ENCODE assay signal across 8 mouse cellular contexts in genomic region chrX:48453736-48454494, GRCm38 (mm10). TPM values are rescaled to one million over a fixed set of nuclear protein-coding genes. Genes with fewer than 3 reads are reported as not detected.
DNase-seq lines count a peak whose midpoint lies in the region; ATAC-seq and TF ChIP-seq lines count a peak whose summit lies in the region.

No protein-coding gene starts in this region.

- peak overlapping the region; percentile 72 for H3K9ac ChIP-seq in embryonic facial prominence, embryonic 13.5 days
- peak overlapping the region; percentile 79 for H3K9ac ChIP-seq in heart, embryonic 11.5 days (ENCODE audit: low read depth, low read length)
- peak overlapping the region; percentile 49 for H3K9ac ChIP-seq in lung, embryonic 15.5 days

- H3K9me3 ChIP-seq in embryonic facial prominence, embryonic 13.5 days, result no peaks in the 10 kb centered on the region
- no peaks in the 10 kb centered on the region for H3K9me3 ChIP-seq in heart, embryonic 11.5 days (replicated peaks; ENCODE audit: control insufficient read depth, low read length)
- no peaks in the 10 kb centered on the region for H3K9me3 ChIP-seq in lung, embryonic 15.5 days

- POLR2A ChIA-PET in Patski (lab: Charles Lee), result no interaction called here

- 26% methylated on average over 50 of the region's 91 CpGs for WGBS in embryonic facial prominence, embryonic 13.5 days
- WGBS in heart, embryonic 11.5 days (ENCODE audit: insufficient replicate concordance), result 11% methylated on average over 57 of the region's 91 CpGs
- WGBS in lung, embryonic 15.5 days, result 17% methylated on average over 77 of the region's 91 CpGs

- ATAC-seq in Patski, result peak; percentile 83
- peak; percentile 84 for ATAC-seq in embryonic facial prominence, embryonic 13.5 days (ENCODE audit: insufficient number of reproducible peaks, insufficient read depth, low FRiP score, low TSS enrichment, low read depth)
- ATAC-seq in heart, embryonic 11.5 days (replicated peaks; ENCODE audit: insufficient number of reproducible peaks, low FRiP score, low TSS enrichment), result peak; percentile 82
- ATAC-seq in lung, embryonic 15.5 days (ENCODE audit: borderline replicate concordance, extremely low read depth, low FRiP score, low TSS enrichment), result peak; percentile 92

- no peaks in the 10 kb centered on the region for H3K36me3 ChIP-seq in embryonic facial prominence, embryonic 13.5 days
- H3K36me3 ChIP-seq in heart, embryonic 11.5 days (ENCODE audit: control insufficient read depth, insufficient read depth, low read length), result no peaks in the 10 kb centered on the region
- no peaks in the 10 kb centered on the region for H3K36me3 ChIP-seq in lung, embryonic 15.5 days

- in situ Hi-C loops in Patski (cut with MboI; ENCODE audit: low pct_unique_long_range_greater_than_20kb), result no loop called here

- no peak for TF ChIP-seq CTCF in Patski (IDR thresholded peaks at IDR 0.05)

- no peaks in the 10 kb centered on the region for H3K27me3 ChIP-seq in Patski
- H3K27me3 ChIP-seq in embryonic facial prominence, embryonic 13.5 days, result peaks cover 17% of the 10 kb centered on the region
- H3K27me3 ChIP-seq in heart, embryonic 11.5 days (ENCODE audit: control insufficient read depth, insufficient read depth, low read length), result peaks cover 9% of the 10 kb centered on the region; the same call in 1 of the 2 replicates
- no peaks in the 10 kb centered on the region; the same call in 1 of the 2 replicates for H3K27me3 ChIP-seq in lung, embryonic 15.5 days

- H3K4me1 ChIP-seq in embryonic facial prominence, embryonic 13.5 days, result no peaks in the 10 kb centered on the region
- H3K4me1 ChIP-seq in heart, embryonic 11.5 days (ENCODE audit: control insufficient read depth, insufficient read depth, low read length), result peaks cover 13% of the 10 kb centered on the region
- peaks cover 6% of the 10 kb centered on the region; the same call in 1 of the 2 replicates for H3K4me1 ChIP-seq in lung, embryonic 15.5 days

- H3K4me3 ChIP-seq in embryonic facial prominence, embryonic 13.5 days, result peak overlapping the region; percentile 52
- peak overlapping the region; percentile 62 for H3K4me3 ChIP-seq in heart, embryonic 11.5 days (ENCODE audit: low read depth, low read length)
- peak overlapping the region; percentile 56 for H3K4me3 ChIP-seq in lung, embryonic 15.5 days

- CTCF ChIA-PET in Patski (lab: Charles Lee), result no interaction called here

- no peak overlapping the region for H3K27ac ChIP-seq in embryonic facial prominence, embryonic 13.5 days
- H3K27ac ChIP-seq in heart, embryonic 11.5 days (ENCODE audit: low read depth, low read length), result peak overlapping the region; percentile 86
- peak overlapping the region; percentile 73 for H3K27ac ChIP-seq in lung, embryonic 15.5 days

- DNase-seq in 3T3-L1 (ENCODE audit: low read depth, low spot score) (peak; percentile 78), Patski (ENCODE audit: low read depth, low spot score) (no peak)
- peak; percentile 58 for DNase-seq in kidney, adult 9 months
- peak; percentile 45 for DNase-seq in ovary, postnatal 14 days (ENCODE audit: low spot score)
- peak; percentile 81 for DNase-seq in thymus, postnatal 4 days

- H3K4me2 ChIP-seq in embryonic facial prominence, embryonic 13.5 days, result peak overlapping the region; percentile 58
- peak overlapping the region; percentile 62 for H3K4me2 ChIP-seq in heart, embryonic 11.5 days
- H3K4me2 ChIP-seq in lung, embryonic 15.5 days, result peak overlapping the region; percentile 60

RNA-seq across cellular contexts. Expression of gene Elf4, which starts 9.0 kb away (rescaled TPM):
- 8.6 TPM for polyA plus RNA-seq in Patski (2021)
- polyA plus RNA-seq in embryonic facial prominence, embryonic 13.5 days (2015; fragmentation: Nextera tagmentation; extraction: Ambion mirVana), result 4.5 and 5.2 TPM in 2 replicates
- polyA plus RNA-seq in heart, embryonic 11.5 days (2014; fragmentation: Nextera tagmentation; extraction: Ambion mirVana), result 14.3 and 17.3 TPM in 2 replicates
- 5.0 and 6.3 TPM in 2 replicates for polyA plus RNA-seq in lung, embryonic 15.5 days (2015; fragmentation: Nextera tagmentation; extraction: Ambion mirVana)

RNA-seq across cellular contexts. Expression of gene Aifm1, which starts 59.4 kb away (rescaled TPM):
- polyA plus RNA-seq in Patski (2021), result 180 TPM
- 70.3 and 70.9 TPM in 2 replicates for polyA plus RNA-seq in embryonic facial prominence, embryonic 13.5 days (2015; fragmentation: Nextera tagmentation; extraction: Ambion mirVana)
- 96.4 and 120 TPM in 2 replicates for polyA plus RNA-seq in heart, embryonic 11.5 days (2014; fragmentation: Nextera tagmentation; extraction: Ambion mirVana)
- polyA plus RNA-seq in lung, embryonic 15.5 days (2015; fragmentation: Nextera tagmentation; extraction: Ambion mirVana), result 64.5 and 66.2 TPM in 2 replicates
